Mouse (Mus musculus) kidney, adult 2 months (tissue): ENCODE measurements around the gene Adcy5.

ENCODE experiments used
- CTCF ChIP-seq: fragments of 200-500 bp; conservative IDR thresholded peaks from 2 replicates; pipeline ENCODE4 v1.5.1; 2011; ENCODE audit warnings: low read depth, mild to moderate bottlenecking, control low read depth, low read length, moderate library complexity, mixed read lengths; ENCODE audit not compliant: insufficient read depth, insufficient read length
- POLR2A ChIP-seq: fragments of 200-500 bp; IDR thresholded peaks from one replicate; pipeline ENCODE4 v1.6.1; 2011; ENCODE audit warnings: low read depth, low read length, control low read depth

- no peak for TF ChIP-seq POLR2A
- no peak for TF ChIP-seq CTCF
Observed at GRCm38 (mm10) chr16:35305226-35305625, 150.5 kb downstream of the Adcy5 start.
